Mouse (Mus musculus) T-helper 1 cell (primary cell): Measurements from ENCODE around the gene Atg16l1.

ENCODE experiments used
- in situ Hi-C: fragments of 300-600 bp; cut with MboI, MseI; formaldehyde crosslinking; loops from one replicate; pipeline ENCODE4 v1.15.1; 2025; ENCODE audit warnings: high pct_unique_total_duplicates

Gene Atg16l1

DNA sequence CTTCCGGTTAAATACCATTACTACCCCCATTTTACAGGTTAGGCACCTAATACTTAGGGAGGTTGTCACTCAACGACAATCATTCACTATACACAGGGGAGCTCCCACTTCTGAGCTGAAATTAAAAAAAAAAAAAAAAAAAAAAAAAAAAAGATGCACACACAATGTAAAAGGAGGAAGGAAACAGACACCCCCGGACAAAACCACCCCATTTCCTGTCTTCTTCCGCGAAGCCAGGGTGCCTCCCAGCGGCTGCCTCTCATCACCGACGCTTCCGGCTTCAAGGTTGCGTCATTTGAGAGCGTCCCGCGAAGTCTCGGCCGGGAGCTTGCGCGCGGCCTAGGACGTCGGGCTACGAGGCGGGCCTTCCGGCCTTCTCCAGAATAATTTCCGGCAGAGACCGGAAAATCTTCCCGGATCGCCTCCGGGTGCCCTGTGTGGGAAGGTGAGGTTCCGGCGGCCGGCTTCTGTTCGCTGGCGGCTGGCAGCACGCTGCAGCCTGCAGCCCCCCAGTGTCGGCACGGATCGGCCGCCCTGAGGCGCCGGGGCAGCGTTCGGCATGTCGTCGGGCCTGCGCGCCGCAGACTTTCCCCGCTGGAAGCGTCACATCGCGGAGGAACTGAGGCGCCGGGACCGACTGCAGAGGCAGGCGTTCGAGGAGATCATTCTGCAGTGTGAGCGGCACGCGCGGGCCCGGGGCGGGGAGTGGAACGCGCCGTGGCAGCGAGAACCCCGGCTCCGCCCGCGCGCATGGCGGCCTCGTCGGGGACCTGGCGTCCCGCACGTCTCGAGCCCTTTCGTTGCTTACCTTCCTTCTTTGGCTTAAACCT lies at the start of gene Atg16l1:
Gene Atg16l1 (plus strand): TSS at position 230 of the 830 bp plus-strand sequence.
- in situ Hi-C loops = no loop called here

DNA sequence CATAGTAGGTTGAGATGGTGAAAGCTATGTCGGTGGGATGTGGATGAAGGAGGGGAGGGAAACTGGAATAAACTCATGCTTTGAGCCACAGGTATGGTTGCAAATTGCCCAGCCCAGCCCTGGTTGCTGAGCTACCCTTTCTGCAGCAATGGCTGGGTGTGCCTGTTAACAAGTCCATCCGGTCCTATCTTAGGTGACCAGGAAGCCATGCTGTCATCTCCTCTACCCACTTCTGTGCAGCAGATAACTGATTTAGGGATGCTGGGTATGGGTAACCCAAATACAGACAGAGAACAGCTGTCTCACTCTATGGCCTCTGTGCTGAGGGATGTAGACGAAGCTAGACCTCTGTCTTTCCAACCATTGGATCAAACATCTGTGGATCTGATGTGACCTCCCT lies 49.3 kb upstream of the Atg16l1 start:
- in situ Hi-C loops = no loop called here

DNA sequence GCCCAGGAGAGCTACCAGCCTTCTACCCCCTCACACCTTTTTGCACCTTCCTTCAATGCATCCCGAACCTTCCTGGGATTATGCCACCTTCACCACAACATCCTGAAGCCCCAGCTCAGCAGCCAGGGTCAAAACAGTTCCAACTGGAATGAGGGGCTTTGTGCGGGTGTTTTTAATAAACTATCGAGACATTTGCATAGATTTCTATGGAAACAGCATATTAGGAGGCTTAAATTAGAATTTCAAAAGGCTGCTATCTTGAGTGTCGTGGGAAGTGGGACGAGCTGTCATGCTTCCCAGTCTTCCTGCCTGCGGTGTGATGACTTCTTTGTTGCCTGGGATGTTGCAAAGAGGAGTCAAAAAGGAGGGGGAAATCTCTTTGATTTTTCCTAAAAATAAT lies 46.6 kb upstream of the Atg16l1 start:
- in situ Hi-C loops = no loop called here

DNA sequence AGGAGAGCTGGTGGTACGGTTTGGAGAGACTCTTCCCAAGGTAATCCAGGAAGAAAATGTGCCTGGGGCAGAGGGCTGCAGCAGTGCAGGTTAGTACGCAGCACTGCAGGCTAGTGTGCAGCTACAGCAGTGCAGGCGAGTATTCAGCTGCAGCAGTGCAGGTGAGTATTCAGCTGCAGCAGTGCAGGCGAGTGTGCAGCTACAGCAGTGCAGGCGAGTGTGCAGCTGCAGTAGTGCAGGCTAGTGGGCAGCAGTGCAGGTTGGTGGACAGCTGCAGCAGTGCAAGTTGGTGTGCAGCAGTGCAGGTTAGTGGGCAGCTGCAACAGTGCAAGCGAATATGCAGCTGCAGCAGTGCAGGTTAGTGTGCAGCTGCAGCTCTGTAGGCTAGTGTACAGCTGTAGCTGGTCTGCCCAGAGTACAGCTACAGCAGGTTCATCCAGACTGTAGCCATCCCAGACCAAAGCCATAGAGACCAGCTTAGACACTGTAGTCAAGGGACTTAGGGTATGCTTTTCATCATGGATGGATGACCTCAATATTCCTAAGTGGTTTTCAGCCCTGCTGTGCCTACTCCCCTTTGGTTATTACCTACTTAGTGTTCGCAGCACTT lies 45.9 kb upstream of the Atg16l1 start:
- in situ Hi-C loops = no loop called here

DNA sequence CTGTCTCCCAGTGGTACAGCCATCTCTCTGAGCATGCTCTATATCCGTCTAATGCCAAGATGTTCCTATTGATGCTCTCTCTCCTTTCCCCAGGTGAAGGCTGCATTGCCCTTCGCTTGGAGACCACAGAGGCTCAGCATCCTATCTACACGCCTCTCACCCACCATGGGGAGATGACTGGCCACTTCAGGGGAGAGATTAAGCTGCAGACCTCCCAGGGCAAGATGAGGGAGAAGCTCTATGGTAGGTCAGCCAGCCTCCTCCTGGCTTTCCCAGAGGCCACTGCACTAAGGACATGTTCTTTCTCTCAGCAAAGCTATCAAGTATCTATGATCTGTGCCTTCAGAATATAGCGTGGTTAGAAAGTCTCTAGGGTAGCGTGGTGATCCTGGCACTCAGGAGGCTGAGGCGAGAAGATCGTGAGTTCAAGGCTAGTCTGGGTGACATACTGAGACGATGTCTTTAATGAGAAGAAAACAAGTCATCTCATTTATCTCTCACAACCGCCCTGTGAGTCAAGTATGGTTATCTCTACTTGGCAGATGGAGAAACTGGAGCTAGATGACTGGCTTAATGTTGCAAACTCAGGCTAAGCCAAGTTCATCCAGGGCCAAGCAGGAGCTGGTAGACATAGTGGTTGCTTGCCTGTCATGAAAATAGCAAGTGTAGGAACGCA lies 43.6 kb upstream of the Atg16l1 start:
- in situ Hi-C loops = no loop called here

DNA sequence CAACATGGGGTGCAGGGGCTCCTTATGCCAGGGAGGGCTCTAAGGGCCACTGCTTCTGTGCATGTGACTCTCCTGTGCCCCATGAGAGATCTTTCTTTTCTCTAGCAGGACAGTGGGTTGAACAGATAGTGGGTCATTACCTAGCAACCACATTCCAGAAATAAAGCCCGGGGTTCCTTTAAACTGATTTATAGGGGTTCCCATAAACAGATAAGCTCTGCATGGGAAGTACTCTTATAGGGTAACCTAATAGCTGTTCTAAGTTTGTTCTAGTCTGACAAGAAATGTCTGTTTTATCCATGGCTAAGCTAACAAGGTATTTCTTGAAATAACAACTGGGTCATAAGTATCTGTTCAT lies 43.1 kb upstream of the Atg16l1 start:
- in situ Hi-C loops = no loop called here

DNA sequence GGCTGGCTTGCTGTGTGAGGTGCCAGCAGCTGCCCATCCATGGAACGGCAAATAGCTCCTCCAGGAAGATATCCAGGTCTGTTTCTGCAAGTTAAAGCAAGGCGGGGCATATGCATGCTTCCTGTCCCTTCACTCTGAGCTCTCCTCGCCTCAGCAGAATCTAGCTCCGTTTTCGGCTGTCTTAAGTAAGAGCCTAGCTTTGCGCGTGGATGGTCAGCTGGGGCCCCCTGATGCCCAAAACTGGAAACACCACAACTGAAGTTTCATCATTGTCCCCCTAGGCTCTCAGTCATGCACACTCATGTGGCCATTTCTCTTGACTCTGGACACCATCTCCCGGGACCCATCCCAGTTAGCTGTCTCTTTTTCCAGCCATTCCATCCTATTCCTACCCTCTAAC lies 34.3 kb upstream of the Atg16l1 start:
- in situ Hi-C loops = no loop called here

DNA sequence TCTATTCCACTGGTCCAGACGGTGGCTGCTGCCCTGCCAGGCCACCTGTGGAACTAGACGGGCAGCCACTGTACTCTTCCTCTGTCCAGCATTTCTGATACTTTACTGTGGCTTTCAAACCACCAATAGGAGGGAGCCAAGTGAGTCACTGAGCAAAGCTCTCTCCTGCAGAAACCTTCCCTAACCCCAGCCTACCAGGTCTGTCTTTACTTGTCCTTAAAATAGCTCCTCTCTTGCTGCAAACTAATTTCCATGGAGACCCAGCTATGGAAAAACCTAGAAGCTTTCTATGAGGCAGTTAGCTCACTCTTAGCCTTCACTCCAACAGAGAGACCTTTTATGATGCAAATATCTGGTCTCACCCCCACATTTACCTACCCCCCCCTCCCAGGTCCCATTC lies 33.6 kb upstream of the Atg16l1 start:
- in situ Hi-C loops = no loop called here

DNA sequence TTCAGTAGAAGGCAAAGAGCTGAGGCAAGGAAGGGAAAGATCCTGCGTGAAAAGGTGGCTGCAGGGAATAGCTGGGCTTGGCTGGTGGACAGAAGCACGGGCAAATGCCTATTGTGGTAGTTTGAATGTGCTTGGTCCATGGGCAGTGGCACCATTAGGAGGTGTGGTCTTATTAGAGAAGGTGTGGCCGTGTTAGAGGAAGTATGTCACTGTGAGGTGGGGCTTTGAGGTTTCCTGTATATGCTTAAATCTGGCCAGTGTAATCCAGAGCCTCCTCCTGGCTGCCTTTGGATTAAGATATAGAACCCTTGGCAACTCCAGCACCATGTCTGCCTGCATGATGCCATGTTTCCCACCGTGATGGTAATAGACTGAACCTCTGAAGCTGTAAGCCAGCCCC lies 32.3 kb upstream of the Atg16l1 start:
- in situ Hi-C loops = no loop called here

DNA sequence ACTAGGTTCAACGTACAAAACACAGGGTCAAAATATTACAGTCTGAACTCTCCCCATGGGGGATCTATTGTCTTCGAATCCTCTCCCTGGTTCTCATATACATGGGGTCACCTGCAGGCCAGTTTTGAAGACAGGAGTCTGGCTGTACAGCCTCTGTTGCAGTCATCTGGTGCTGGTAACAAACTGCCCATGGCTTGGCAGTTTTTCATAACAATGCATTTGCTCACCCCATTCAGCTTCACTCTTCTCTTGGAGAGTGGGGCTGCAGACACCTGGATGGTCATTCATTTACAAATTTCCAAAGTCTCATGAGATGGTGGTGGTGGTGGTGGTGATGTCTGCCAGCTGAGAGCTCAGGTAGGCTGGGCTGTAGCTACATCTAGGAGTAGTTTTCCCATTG lies 26.6 kb upstream of the Atg16l1 start:
- in situ Hi-C loops = no loop called here

DNA sequence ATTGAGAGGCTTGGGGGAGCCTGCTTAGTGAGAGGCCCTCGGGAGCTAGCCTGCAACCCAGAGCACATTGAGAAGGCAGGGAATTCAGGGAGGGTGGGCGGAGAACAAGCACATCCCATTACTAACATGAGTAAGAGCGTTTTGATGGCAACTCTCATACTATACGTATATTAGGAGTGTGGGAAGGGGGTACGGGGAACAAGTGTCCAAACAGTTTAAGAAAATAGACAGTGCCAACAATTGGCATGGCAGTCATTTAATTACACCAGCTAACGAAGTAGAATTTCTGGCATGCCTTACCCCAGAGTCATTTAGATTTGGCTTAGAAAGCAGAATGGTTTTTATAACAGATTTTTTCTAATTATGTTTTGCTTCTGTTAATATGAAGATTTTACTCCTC lies 25.8 kb upstream of the Atg16l1 start:
- in situ Hi-C loops = no loop called here

DNA sequence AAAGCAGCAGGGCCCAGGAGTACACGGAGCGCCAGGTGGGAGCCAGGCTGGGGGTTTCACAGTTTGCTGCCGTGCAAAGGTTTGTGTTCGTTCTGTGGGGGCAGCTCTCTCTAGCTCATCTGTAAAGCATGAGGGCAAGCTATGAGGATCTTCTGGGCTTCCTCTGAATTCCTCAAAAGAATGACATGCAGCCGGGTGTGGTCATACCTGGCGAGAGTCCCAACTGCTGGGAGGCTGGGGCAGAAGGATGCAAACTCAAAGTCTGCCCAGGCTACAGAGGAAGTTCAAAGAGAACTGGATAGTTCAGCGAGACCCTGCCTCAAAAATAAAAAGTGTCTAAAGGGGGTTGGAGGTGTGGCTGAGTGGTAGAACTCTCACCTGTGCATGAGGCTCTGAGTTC lies 25.4 kb upstream of the Atg16l1 start:
- in situ Hi-C loops = no loop called here

DNA sequence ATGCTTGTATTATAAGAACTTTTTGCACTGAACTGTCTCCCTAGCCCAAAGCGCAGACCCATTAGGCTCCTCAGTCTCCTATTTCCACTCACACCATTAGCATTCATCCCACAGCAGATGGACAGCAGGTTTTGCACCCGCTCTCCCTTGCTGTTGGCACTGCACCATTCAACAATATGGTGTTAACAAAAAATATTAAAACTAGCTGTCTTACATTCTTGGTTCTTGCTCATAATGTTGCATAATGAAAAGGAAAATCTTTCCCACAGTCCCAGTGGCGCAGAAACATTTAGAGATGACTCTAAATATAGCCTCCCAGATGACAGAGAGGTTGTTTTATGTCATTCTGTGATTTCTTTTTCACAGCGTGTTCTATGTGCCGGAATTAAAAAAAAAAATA lies 22.5 kb upstream of the Atg16l1 start:
- in situ Hi-C loops = no loop called here

DNA sequence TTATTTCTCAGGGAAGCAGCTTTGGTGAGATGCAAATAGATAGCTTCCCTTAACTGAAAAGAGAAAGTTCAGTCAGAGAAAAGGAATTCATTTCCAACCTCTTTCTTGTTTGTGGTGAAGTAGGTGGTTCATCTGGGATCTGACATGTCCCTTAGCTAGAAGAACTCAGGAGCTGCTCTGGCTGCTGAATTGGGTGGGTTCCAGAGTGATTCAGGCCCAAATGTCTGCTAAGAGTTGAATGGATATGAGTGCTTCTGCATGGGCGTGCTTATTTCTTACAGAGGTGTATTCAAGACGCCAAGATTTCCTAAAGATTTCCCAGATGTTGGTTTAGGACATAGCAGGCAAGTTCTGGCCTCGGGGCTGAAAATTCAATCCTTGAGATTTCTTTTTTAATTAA lies 21.5 kb upstream of the Atg16l1 start:
- in situ Hi-C loops = no loop called here

DNA sequence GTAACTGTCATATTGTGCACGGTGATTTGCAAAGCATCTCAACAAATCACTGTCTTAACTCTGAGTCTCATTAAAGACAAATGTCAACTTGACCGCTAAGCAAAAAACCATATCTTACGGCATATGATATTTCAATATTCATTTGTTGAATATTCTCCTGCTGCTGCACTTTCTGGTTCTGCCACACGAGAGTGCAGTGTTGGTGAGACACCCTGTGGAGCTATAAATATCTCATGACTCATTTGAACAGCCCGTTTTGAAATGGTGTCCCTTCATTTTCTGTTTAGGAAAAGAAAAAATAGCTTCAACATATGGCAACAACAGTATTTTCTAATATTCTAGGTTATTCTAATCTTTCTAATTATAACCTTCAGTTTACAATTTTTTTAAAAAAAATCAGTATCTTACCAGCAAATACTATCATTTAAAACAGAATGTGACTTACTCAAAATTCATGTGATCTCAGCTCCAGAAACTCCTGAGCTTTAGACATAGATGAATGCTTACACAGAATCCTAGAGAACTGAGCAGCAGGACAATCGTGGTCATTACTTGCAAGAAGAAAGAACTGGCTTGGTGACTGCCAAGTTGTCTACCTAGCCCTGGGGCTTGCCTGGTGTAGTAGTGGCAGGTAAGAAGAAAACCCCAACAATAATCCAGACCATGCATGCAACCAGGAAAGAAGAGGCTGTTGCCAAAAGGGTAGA lies 14.9 kb upstream of the Atg16l1 start:
- in situ Hi-C loops = no loop called here

DNA sequence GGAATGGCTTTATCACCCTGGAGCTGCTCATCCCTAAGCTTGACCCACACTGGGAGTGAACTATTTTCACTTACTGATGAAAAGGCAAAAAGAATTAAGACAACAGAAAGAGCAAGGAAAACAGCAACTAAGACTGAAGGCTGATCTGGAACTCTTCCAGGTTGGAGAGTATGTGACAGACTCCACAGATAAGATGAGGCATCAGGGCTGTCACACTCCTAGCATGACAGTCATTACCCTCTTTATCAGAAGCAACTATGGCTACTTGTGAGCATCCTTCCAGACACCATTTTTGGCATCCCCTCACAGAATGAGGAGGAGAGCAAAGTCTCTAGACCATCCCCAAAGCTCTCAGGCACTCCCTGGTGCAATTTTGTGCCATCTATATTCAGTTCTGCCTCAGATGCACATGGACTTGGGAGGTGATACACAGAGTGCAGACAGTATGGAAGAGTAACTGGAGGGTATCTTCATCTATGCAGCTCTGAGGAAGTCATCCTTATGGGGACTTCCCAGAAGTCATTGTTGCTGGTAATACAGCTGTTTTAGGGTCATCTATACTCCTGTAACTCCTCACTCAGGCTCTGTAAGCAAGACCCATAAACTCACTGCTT lies 6.2 kb upstream of the Atg16l1 start:
- in situ Hi-C loops = no loop called here

DNA sequence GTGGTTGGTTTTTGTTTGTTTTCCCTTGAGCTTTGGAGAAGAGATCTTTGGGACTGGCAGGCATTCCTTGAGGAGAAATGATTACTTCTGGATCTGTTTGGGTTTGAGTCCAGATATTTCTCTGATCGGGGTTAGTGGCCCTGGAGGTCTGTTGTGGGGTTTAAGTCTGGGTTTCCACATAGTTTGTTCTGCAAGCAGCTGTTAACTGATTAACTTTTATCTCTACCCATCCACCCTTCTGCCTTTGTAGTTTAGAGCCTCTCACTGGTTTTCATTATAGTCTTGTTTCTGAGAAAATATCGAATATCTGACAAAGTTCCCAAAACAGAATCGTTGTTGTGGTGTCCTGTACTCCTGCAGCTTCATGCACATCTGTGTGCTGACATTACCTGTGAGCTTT lies 8.2 kb downstream of the Atg16l1 start:
- in situ Hi-C loops = no loop called here

DNA sequence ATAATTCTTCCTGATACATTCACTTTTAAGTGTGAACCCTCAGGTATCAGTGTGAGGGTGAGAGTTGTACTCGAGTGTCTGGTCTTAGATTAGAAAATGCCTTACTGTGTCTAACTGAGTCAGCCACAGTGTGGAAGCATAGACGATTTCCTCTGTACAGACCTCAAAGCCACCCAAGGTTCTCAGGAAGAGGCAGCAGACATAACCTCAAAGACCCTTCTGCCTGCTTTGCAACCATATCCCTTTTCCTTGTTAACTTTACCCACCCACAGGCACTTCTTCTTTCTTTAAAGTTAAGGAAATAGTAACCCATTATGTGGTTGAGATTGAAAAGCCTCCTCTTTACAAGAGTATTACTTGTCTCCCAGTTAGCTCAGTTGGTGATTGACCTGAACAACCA lies 10.1 kb downstream of the Atg16l1 start:
- in situ Hi-C loops = no loop called here

DNA sequence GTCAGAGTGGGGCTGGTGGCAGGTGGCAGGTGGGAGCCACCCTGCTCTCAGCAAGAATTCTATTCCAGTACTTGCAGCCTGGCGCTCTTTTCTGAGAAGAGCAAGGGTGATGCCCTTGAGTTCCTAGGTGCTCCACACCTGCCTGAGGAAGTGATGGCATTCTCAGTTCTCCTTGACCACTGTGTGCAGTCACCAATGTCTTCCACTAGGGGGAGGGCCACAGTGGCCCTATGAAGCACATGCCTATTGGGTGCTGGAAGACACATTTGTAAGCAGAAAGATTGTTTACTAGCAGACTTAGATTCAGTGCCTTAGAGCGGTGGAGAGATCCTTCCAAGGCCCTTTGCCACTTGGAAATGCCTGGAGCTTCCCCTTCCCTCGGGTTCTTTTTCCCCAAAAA lies 10.6 kb downstream of the Atg16l1 start:
- in situ Hi-C loops = no loop called here

DNA sequence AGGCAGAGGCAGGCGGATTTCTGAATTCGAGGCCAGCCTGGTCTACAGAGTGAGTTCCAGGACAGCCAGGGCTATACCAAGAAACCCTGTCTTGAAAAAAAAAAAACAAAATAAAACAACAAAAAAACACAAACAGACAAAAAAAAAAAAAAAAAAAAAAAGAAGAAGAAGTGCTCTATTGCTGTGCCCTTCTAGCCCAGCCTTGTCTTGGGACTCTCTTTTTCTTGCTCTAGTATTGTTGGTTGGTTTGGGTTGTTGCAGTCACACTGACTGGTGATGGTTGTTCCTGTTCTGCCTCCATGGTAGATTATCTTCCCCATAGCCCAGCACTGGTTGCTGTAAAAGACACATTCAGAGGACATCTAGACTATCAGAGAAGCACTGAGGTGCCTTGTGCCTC lies 13.6 kb downstream of the Atg16l1 start:
- in situ Hi-C loops = no loop called here

DNA sequence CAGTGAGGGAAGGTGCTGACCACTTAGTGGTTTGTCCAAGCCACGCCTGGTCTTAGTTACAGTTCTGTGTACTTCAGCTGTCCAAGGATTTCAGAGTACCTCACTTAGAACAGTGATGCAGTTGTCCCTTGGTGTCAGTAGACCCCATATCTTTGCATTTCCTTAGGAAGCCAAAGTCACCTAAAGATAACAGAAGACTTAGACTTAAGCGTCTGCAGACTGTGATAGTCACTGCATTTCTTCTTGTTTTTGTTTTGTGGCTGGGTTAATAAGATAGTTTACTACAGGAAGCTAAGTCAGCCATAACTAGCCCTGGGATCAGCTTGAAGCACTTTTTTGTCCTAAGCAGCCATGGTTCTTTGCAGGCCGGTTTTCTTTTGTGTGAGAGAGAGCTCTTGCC lies 14.8 kb downstream of the Atg16l1 start:
- in situ Hi-C loops = no loop called here

DNA sequence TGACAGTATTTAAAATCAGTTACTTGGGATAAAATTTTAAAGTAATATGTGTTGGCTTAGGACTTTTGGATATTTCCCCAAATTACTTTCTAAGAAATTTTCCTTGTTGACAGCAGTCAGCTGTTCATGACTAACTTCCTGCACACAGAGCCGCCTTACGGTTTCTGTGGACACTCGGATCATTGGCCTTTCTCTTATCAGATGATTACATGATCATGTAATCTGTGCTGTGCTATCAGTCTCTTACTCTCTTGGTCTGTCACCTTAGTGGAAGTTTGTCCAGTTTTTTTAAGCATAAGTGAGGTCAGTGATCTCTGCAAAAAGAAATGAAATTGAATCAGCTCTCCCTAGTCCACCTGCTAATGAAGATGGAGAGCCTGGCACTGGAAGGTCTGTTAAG lies 16.1 kb downstream of the Atg16l1 start:
- in situ Hi-C loops = no loop called here
